ENCODE assay signal across 8 mouse cellular contexts in the genomic region with DNA sequence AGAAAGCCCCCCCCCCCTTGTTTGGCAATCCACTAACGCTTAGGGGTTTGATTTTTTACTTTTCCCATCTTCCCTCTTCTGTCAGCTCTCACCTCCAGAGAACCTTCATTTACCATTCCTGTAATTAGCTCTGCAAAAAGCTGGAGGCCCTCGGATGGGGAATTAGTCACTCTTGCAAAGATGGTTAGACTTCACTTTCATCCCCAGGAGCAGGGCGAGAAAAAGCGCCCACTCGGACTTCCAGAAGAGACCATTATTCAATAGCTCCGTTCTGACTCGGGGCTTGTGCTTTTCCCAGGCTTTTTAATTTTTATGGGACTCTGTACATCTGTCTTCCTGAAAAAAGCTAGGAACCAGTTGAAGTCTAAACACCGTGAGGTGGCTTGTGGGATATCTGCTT.
DNase-seq lines count a peak whose midpoint lies in the region; ATAC-seq and TF ChIP-seq lines count a peak whose summit lies in the region.

No protein-coding gene starts in this region.

- no peaks in the 10 kb centered on the region for H3K27me3 ChIP-seq in forebrain, embryonic 10.5 days (ENCODE audit: poor library complexity, severe bottlenecking)
- H3K27me3 ChIP-seq in forebrain, embryonic 11.5 days (ENCODE audit: control insufficient read depth, insufficient read depth, low read length) = no peaks in the 10 kb centered on the region; the same call in 1 of the 2 replicates
- no peaks in the 10 kb centered on the region for H3K27me3 ChIP-seq in lung, embryonic 16.5 days (ENCODE audit: control insufficient read depth, insufficient read depth, low read depth, low read length)
- no peaks in the 10 kb centered on the region for H3K27me3 ChIP-seq in intestine, embryonic 16.5 days (replicated peaks; ENCODE audit: control insufficient read depth, insufficient read depth, low read length)
- no peaks in the 10 kb centered on the region for H3K27me3 ChIP-seq in small intestine, adult 2 months (ENCODE audit: control insufficient read depth, insufficient read depth, low read length)

- H3K36me3 ChIP-seq in forebrain, embryonic 10.5 days (replicated peaks) = no peaks in the 10 kb centered on the region
- no peaks in the 10 kb centered on the region for H3K36me3 ChIP-seq in forebrain, embryonic 11.5 days (ENCODE audit: control insufficient read depth, insufficient read depth, low read length)
- no peaks in the 10 kb centered on the region for H3K36me3 ChIP-seq in lung, embryonic 16.5 days (ENCODE audit: control insufficient read depth, insufficient read depth, low read length)
- no peaks in the 10 kb centered on the region for H3K36me3 ChIP-seq in intestine, embryonic 16.5 days (ENCODE audit: control insufficient read depth, insufficient read depth, low read length)
- no peaks in the 10 kb centered on the region for H3K36me3 ChIP-seq in small intestine, adult 2 months (ENCODE audit: control insufficient read depth, insufficient read depth, low read length)

- 69% methylated on average over 8 of the region's 8 CpGs for WGBS in forebrain, embryonic 10.5 days
- WGBS in forebrain, embryonic 11.5 days = 69% methylated on average over 8 of the region's 8 CpGs
- WGBS in lung, embryonic 16.5 days = 11% methylated on average over 8 of the region's 8 CpGs
- WGBS in lung, adult 2 months = 24% methylated on average over 8 of the region's 8 CpGs
- 27% methylated on average over 8 of the region's 8 CpGs for WGBS in intestine, embryonic 16.5 days
- WGBS in small intestine, adult 2 months = 59% methylated on average over 8 of the region's 8 CpGs

- no peak for ATAC-seq in forebrain, embryonic 11.5 days (replicated peaks; ENCODE audit: low FRiP score)
- ATAC-seq in lung, embryonic 16.5 days (ENCODE audit: low read depth) = no peak
- ATAC-seq in intestine, embryonic 16.5 days = no peak

- no peak overlapping the region for H3K9ac ChIP-seq in forebrain, embryonic 11.5 days (ENCODE audit: low read length)
- H3K9ac ChIP-seq in lung, embryonic 16.5 days (ENCODE audit: low read length) = peak overlapping the region; percentile 36
- H3K9ac ChIP-seq in intestine, embryonic 16.5 days (ENCODE audit: low read depth, low read length) = peak overlapping the region; percentile 35; the same call in 1 of the 2 replicates

- no peak for TF ChIP-seq POLR2A in lung, adult 2 months (IDR thresholded peaks at IDR 0.05; ENCODE audit: borderline replicate concordance, extremely low read depth, low read depth, low read length)
- no peak for TF ChIP-seq POLR2A in small intestine, adult 2 months (IDR thresholded peaks at IDR 0.05; ENCODE audit: low read depth, low read length)

- DNase-seq in forebrain, embryonic 10.5 days (ENCODE audit: extremely low spot score, low spot score) = no peak
- DNase-seq in forebrain, embryonic 11.5 days (ENCODE audit: low spot score) = no peak
- DNase-seq in lung, adult 2 months = no peak
- no peak for DNase-seq in gastrocnemius, postnatal 4 days (ENCODE audit: low spot score in 2 of 2)
- no peak for DNase-seq in urinary bladder, adult 2 months (ENCODE audit: low spot score)

- peaks cover 20% of the 10 kb centered on the region for H3K4me1 ChIP-seq in forebrain, embryonic 10.5 days
- H3K4me1 ChIP-seq in forebrain, embryonic 11.5 days (replicated peaks; ENCODE audit: control insufficient read depth, insufficient read depth, low read length) = no peaks in the 10 kb centered on the region; the same call in 1 of the 2 replicates
- H3K4me1 ChIP-seq in lung, embryonic 16.5 days (replicated peaks; ENCODE audit: control insufficient read depth, insufficient read depth, low read length) = peaks cover 28% of the 10 kb centered on the region
- peaks cover 16% of the 10 kb centered on the region for H3K4me1 ChIP-seq in lung, adult 2 months (ENCODE audit: control insufficient read depth, insufficient read depth, low read length)
- peaks cover 16% of the 10 kb centered on the region for H3K4me1 ChIP-seq in intestine, embryonic 16.5 days (ENCODE audit: control insufficient read depth, insufficient read depth, low read length)
- peaks cover 2% of the 10 kb centered on the region for H3K4me1 ChIP-seq in small intestine, adult 2 months (ENCODE audit: control insufficient read depth, insufficient read depth, insufficient read length, low read length)

- no peak for TF ChIP-seq CTCF in lung, adult 2 months (IDR thresholded peaks at IDR 0.05; ENCODE audit: insufficient read depth, low read length)
- TF ChIP-seq CTCF in small intestine, adult 2 months (IDR thresholded peaks at IDR 0.05; ENCODE audit: extremely low read depth, insufficient read length, insufficient replicate concordance, low read depth, low read length) = no peak

- H3K9me3 ChIP-seq in forebrain, embryonic 10.5 days = no peaks in the 10 kb centered on the region
- no peaks in the 10 kb centered on the region for H3K9me3 ChIP-seq in forebrain, embryonic 11.5 days (ENCODE audit: control insufficient read depth, low read length)
- no peaks in the 10 kb centered on the region for H3K9me3 ChIP-seq in lung, embryonic 16.5 days (ENCODE audit: control insufficient read depth, low read length)
- H3K9me3 ChIP-seq in intestine, embryonic 16.5 days (ENCODE audit: control insufficient read depth, low read length) = no peaks in the 10 kb centered on the region

- no peak overlapping the region for H3K4me3 ChIP-seq in forebrain, embryonic 10.5 days
- no peak overlapping the region for H3K4me3 ChIP-seq in forebrain, embryonic 11.5 days (ENCODE audit: low read depth, low read length)
- no peak overlapping the region for H3K4me3 ChIP-seq in lung, embryonic 16.5 days (ENCODE audit: low read length)
- no peak overlapping the region for H3K4me3 ChIP-seq in lung, adult 2 months (replicated peaks; ENCODE audit: extremely low read depth, low read depth, low read length)
- H3K4me3 ChIP-seq in intestine, embryonic 16.5 days (ENCODE audit: low read length) = no peak overlapping the region
- no peak overlapping the region for H3K4me3 ChIP-seq in small intestine, adult 2 months (ENCODE audit: low read depth, low read length)

- peak overlapping the region; percentile 32; the same call in 1 of the 2 replicates for H3K27ac ChIP-seq in forebrain, embryonic 10.5 days
- no peak overlapping the region for H3K27ac ChIP-seq in forebrain, embryonic 11.5 days (ENCODE audit: low read depth, low read length)
- peak overlapping the region; percentile 92 for H3K27ac ChIP-seq in lung, embryonic 16.5 days (ENCODE audit: low read length)
- H3K27ac ChIP-seq in intestine, embryonic 16.5 days (ENCODE audit: low read length) = peak overlapping the region; percentile 78
- H3K27ac ChIP-seq in small intestine, adult 2 months (ENCODE audit: insufficient read depth, low read depth, low read length) = peak overlapping the region; percentile 17; the same call in 1 of the 2 replicates

- H3K4me2 ChIP-seq in forebrain, embryonic 11.5 days (ENCODE audit: low read depth, low read length, severe bottlenecking) = no peak overlapping the region
- peak overlapping the region; percentile 42 for H3K4me2 ChIP-seq in lung, embryonic 16.5 days (ENCODE audit: low read depth, low read length)
- no peak overlapping the region for H3K4me2 ChIP-seq in intestine, embryonic 16.5 days (ENCODE audit: low read depth, low read length)
